Mouse (Mus musculus): ENCODE results near the gene Plcxd2. TPM values are rescaled to one million over a fixed set of nuclear protein-coding genes. Genes with fewer than 3 reads are reported as not detected.

Plcxd2 gene
- total RNA-seq, 2 experiments from 2014 or later = 1.2 to 2.2 TPM

- no peak for DNase-seq (ENCODE audit: low spot score in 2 of 2)
These were observed 67.7 kb downstream of the Plcxd2 start for GRCm38 (mm10) chr16:45942169-45942891.

- DNase-seq (ENCODE audit: low spot score in 2 of 2) = no peak
These were observed 69.3 kb downstream of the Plcxd2 start for GRCm38 (mm10) chr16:45940701-45941100.

DNA sequence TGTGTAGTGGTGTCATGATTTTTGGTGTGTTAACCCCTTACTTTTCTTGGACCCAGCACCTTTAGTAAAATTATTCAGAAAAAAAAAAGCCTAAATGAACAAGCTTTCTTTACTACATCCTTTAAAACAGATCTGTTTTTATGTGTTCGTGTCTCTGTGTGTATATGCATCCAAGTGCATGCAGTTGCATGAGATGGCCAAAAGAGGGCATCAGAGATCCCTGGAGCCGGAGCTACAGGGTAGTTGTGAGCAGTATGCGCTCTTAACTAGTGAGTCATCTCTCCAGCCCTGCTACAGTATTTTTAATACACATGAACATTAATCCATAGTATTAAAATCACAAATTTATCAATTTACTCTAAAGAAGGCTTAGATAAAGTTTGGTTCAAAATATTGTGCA is 70.6 kb downstream of the Plcxd2 start:
- DNase-seq (ENCODE audit: low spot score in 2 of 2) = no peak

- no peak for DNase-seq (ENCODE audit: low spot score in 2 of 2)
These were observed 72.6 kb downstream of the Plcxd2 start for GRCm38 (mm10) chr16:45937381-45937780.

- no peak for DNase-seq (ENCODE audit: low spot score in 2 of 2)
These were observed 73.5 kb downstream of the Plcxd2 start for GRCm38 (mm10) chr16:45936521-45936920.

DNA sequence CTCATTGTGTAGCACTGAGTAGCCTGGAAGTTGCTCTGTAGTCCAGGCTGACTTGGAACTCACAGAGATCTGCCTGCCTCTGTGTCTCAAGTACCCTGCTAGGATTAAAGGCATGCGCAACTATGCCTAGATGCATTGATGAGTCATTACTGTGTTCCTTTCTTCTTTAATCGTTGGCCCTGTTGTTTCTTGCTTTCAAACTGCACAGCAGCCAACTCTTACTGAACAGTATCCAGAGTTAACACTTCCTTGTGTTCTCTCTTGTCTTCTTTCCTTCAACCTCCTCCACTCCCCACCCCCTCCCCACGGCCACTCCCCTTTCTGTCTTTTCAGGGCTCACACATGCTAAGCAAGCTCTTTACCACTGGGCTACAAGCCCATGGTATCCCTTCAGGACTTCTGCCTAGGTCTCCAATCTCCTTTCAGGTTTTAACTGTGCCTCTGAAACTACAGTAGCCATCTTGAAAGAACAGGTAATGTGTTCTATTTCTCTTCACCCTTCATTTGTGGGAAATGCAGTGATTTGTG is 74.0 kb downstream of the Plcxd2 start:
- DNase-seq (ENCODE audit: low spot score in 2 of 2) = no peak

DNA sequence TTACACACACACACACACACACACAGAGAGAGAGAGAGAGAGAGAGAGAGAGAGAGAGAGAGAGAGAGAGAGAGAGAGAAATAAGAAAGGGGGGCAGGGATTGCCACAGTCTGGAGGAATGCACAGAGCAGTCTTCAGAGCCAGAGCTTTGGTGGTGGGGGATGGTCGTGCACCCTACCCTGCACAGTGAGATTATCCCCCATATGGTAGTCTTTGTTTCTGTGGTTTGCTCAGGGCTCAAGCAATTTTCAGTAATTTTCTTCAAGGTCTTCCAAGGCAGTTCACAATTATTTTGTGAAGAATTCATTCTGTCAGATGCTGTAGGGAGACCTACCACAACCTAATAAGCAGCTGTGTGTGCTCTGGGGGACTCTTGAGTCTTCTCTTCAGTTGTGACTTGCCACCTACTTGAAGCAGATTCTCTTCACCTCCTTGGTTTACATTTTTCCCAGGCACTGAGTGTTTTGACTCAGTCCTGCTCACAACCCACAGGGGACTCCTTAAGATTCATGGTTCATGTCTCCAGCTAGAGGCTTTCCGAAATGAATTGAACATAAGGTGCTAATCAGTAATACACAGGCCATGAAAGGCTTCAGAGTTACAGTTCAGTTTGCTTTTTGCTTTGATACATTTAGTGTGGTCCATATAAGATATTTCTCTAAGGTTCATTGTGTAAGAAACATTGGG is 75.2 kb downstream of the Plcxd2 start:
- DNase-seq (ENCODE audit: low spot score in 2 of 2) = no peak

- DNase-seq (ENCODE audit: low spot score in 2 of 2) = no peak
These were observed 79.7 kb downstream of the Plcxd2 start for GRCm38 (mm10) chr16:45930308-45930707.

GRCm38 (mm10) chr16:45928090-45928489 is 81.9 kb downstream of the Plcxd2 start:
- DNase-seq (ENCODE audit: low spot score in 2 of 2) = no peak

DNA sequence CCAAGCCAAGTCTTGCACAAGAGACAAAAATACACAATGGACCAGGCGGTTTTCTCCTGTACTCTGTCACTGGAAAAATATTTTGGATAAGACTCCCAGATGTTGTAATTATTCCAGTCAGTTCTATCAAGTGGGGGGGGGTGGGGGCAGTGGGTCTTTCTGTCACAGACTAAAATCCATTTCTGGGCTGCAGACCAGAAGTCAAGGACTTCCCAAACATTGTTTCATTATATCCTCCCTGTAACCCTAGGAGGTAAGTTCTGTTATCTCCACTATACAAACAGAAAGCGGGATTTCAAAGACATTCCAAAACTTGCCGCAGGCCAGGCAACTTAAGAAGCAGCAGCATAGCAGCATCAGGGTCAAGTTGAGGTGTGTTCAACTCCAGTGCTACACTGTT is 82.4 kb downstream of the Plcxd2 start:
- DNase-seq (ENCODE audit: low spot score in 2 of 2) = no peak

- DNase-seq (ENCODE audit: low spot score in 2 of 2) = no peak
These were observed 83.1 kb downstream of the Plcxd2 start for GRCm38 (mm10) chr16:45926875-45927274.

GRCm38 (mm10) chr16:45923731-45924424 is 86.1 kb downstream of the Plcxd2 start:
- DNase-seq (ENCODE audit: low spot score in 2 of 2) = no peak

DNA sequence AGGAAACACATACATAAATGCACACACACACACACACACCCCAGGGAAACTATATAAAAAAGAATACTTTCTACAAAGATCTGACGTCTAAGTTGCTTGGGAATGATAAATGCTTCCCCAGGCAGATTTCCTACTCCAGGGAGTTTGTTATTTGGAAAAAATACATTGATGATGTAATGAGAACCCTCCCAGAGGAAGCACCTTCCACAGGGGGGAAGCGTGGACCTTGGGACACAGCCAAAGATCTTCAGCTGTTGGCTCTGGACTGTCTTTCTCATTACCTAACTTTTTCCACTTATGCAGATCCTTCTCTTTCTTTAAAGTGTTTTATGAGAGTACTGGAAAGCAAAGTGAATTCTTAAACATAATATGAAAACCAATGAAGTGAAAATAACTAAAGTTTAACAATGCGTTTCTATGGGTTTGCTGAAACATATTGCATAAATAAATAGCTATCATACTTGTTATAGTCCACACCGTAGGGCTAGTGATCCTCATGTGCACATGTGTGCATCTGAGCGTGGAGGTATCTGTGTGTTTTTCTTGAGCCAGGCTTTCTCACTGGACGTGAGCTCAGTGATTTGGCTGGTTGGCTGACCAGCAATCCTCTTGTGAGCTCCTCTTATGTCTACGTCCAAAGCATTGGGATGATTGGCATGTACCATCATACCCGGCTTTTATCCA is 87.3 kb downstream of the Plcxd2 start:
- DNase-seq (ENCODE audit: low spot score in 2 of 2) = no peak

DNA sequence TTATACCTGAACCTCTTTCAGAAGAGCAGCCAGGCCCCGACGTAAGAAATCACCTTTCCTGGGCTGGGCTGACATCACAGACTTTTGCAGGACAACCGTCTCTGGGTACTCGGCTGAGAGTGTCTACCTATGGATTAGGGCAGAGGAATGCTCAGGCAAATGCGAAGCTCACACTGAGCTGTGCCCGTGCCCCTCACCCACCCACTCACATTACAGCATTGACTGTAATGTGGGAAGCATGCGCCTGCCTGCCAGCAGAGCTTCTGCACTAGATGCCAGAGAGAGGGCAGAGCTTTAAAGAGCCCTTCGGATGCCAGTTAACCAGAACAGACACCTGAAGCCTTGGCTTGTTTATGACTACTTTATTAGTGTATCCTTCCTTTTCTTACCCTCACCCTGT is 90.4 kb downstream of the Plcxd2 start:
- DNase-seq (ENCODE audit: low spot score in 2 of 2) = no peak

Other genes with a start within 250 kb of the Plcxd2 start
- 10 to 100 TPM; 77.3 to 90.7 TPM for gene Phldb2, start 56.6 kb downstream of the Plcxd2 start, total RNA-seq (2021)
- gene Cd96, start 110.0 kb upstream of the Plcxd2 start, total RNA-seq (2021) = under 1 TPM in 1 of 2 experiments, not detected in 1; 0.23 TPM
- 10 to 100 TPM; 48.3 to 48.5 TPM for gene Gm4737, start 144.9 kb upstream of the Plcxd2 start, total RNA-seq (2021)